Mouse (Mus musculus) ES-E14 (cell line): Measurements from ENCODE around the gene Gp2. TPM values are rescaled to one million over a fixed set of nuclear protein-coding genes. Genes with fewer than 3 reads are reported as not detected.
A peak's percentile ranks its signal among the peaks of the same experiment; 100 is the strongest.

ENCODE experiments used
- DNase-seq: peaks from one replicate; pipeline ENCODE4 v3.0.0-alpha.2; 2013; ENCODE audit warnings: low read depth, low spot score
- H3K27ac ChIP-seq: 2 replicates; pipeline ENCODE4 v1.5.1; 2012; ENCODE audit warnings: low read depth, mild to moderate bottlenecking, low read length, moderate library complexity, mixed read lengths; ENCODE audit not compliant: poor library complexity, insufficient read depth, severe bottlenecking
- H3K36me3 ChIP-seq: 2 replicates; pipeline ENCODE4 v1.6.1; 2012; ENCODE audit warnings: mild to moderate bottlenecking, low read length, moderate library complexity, mixed read lengths; ENCODE audit not compliant: control insufficient read depth, poor library complexity, insufficient read depth, severe bottlenecking
- H3K4me1 ChIP-seq, 2 experiments: fragments of 150-350 bp in 1 of 2; sonication (generic) in 1 of 2; 2 replicates each; pipeline ENCODE4 v1.6.1; 2012; ENCODE audit warnings: low read length in 2 of 2, mild to moderate bottlenecking in 1 of 2, mixed read lengths in 1 of 2; ENCODE audit not compliant: control insufficient read depth in 2 of 2, insufficient read depth in 2 of 2, poor library complexity in 1 of 2
- H3K4me3 ChIP-seq, 2 experiments: fragments of 150-350 bp in 1 of 2; sonication (generic) in 1 of 2; 2 replicates each; pipeline ENCODE4 v1.5.1; 2012; ENCODE audit warnings: low read length in 2 of 2, low read depth in 1 of 2, mild to moderate bottlenecking in 1 of 2, mixed read lengths in 1 of 2; ENCODE audit not compliant: insufficient read depth in 1 of 2, poor library complexity in 1 of 2, severe bottlenecking in 1 of 2
- H3K9ac ChIP-seq: 2 replicates; pipeline ENCODE4 v1.6.1; 2012; ENCODE audit warnings: low read depth, mild to moderate bottlenecking, low read length, mixed read lengths; ENCODE audit not compliant: poor library complexity, insufficient read depth, severe bottlenecking
- H3K9me3 ChIP-seq: fragments of 150-350 bp; sonication (generic); 2 replicates; pipeline ENCODE4 v1.6.1; 2012; ENCODE audit warnings: low read depth, mild to moderate bottlenecking, low read length; ENCODE audit not compliant: control insufficient read depth, insufficient read depth
- CHD2 ChIP-seq: IDR thresholded peaks from 2 replicates; pipeline ENCODE4 v1.6.1; 2014; ENCODE audit warnings: mild to moderate bottlenecking, low read depth, low read length, inconsistent platforms
- HCFC1 ChIP-seq: IDR thresholded peaks from 2 replicates; pipeline ENCODE4 v1.6.1; 2012; ENCODE audit warnings: low read length, inconsistent platforms, borderline replicate concordance; ENCODE audit not compliant: insufficient read depth
- MAFK ChIP-seq: IDR thresholded peaks from 2 replicates; pipeline ENCODE4 v1.6.1; 2014; ENCODE audit warnings: mild to moderate bottlenecking, low read depth, low read length, inconsistent platforms; ENCODE audit not compliant: insufficient read depth
- ZC3H11A ChIP-seq: IDR thresholded peaks from 2 replicates; pipeline ENCODE4 v1.6.1; 2012; ENCODE audit warnings: low read depth, mild to moderate bottlenecking, inconsistent platforms, low read length, borderline replicate concordance
- ZNF384 ChIP-seq: IDR thresholded peaks from 2 replicates; pipeline ENCODE4 v1.6.1; 2012; ENCODE audit warnings: low read depth, low read length, inconsistent platforms
- in situ Hi-C, 2 experiments: fragments of 600-800 bp; cut with MboI; formaldehyde crosslinking; loops; one replicate each; pipeline ENCODE4 v1.15.1; 2025; ENCODE audit warnings: low sequenced_read_pairs in 2 of 2, inconsistent platforms in 1 of 2; ENCODE audit not compliant: unreplicated experiment in 2 of 2
- total RNA-seq: library from RNA; depleted of rRNA; stranded (reverse); fragments of 300-350 nt; gene quantifications from 2 replicates; pipeline ENCODE4 v1.2.3, GENCODE M21; 2012

The Gp2 gene
- total RNA-seq, 1 experiment = not detected

DNA sequence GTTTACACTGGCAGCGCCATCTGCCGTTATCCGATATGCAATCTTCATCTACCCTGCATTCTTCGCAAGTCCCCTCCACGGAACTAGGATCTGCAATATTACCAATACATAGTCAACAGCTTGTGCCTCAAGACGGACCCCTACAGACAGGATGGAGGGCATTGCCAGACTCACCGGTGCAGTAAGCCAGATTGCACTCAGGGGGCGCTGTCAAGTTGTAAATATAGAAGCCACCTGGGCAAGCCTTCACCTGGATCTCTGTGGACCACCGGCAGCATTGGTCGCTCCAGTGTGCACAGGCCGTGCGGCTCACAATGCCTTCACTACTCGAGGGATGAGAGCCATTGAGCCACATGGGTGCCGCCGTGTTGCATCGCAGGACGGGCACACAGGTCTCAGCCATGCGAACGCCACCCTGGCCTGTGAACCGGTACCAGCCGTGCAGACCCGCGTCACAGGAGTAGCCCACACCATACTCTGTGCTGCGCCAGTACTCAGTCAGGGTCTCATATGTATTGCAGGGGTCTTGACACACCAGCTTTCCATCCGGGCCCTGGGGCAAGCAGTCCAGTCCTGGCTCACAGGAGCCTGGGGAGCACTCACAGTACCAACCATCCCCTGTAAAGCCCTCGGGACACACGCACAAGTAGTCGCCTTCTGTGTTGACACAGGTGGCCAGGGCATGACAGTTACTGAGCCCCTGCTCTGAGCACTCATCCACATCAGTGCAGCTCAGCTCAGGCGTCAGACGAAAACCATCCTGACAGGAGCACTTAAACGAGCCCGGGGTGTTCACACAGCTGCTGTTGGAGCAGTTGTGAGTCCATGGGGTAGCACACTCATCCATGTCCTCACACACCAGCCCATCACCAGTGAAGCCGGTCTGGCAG, 17.7 kb upstream of the Gp2 start:
- Histone ChIP-seq H3K36me3 (no peaks in the 10 kb centered on the region), H3K27ac (no peak overlapping the region), H3K4me3 (no peak overlapping the region), H3K9ac (no peak overlapping the region), H3K4me1 (no peaks in the 10 kb centered on the region), H3K9me3 (no peaks in the 10 kb centered on the region)
- DNase-seq = peak; percentile 27
- in situ Hi-C loops = no loop called here
- TF ChIP-seq HCFC1 (no peak), ZNF384 (no peak), MAFK (no peak), ZC3H11A (no peak), CHD2 (no peak)

DNA sequence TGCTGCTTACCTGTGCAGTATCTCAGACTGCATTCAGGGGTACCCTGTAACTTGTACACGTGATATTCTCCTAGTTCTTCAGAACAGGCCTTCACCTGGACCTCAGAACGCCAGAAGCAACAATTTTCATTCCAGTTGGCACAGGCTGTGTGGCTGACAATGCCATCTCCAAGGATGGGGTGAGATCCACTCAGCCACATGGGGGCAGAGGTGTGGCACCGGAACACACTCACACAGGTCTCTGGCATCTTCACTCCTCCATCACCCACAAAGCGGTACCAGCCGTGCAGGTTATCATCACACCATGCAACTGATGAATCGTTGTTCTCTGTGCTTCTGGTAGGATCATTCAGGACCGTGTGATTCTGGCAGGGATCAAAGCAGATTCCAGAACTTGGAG, 4.9 kb downstream of the Gp2 start:
- H3K4me3 ChIP-seq = no peak overlapping the region
- no peak overlapping the region for H3K27ac ChIP-seq
- in situ Hi-C loops = no loop called here
- no peak for DNase-seq
- no peaks in the 10 kb centered on the region for H3K4me1 ChIP-seq
- no peaks in the 10 kb centered on the region for H3K9me3 ChIP-seq
- no peak for TF ChIP-seq ZC3H11A
- no peak for TF ChIP-seq ZNF384
- no peak for TF ChIP-seq HCFC1
- no peak for TF ChIP-seq CHD2
- TF ChIP-seq MAFK = no peak
- no peaks in the 10 kb centered on the region for H3K36me3 ChIP-seq
- no peak overlapping the region for H3K9ac ChIP-seq

DNA sequence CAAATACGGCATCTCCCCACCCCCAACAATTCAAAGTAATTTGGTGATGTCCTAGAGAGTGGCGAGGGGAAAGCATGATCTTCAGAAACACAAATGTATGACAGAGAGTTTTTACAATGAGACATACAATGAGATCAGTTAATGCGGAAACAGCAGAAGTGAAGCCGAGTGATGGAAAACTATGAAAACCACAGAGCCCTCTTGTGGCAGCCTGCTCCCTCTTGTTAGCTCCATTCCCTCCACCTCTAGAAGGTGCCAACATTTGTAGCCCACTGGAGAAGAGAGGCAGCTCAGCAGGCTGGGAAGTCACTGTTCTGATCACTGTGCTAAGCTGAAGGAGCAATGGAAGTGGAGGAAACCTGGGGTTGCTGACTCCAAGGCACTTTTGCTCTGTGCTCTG, 15.2 kb downstream of the Gp2 start:
- no peak overlapping the region for H3K9ac ChIP-seq
- H3K9me3 ChIP-seq = no peaks in the 10 kb centered on the region
- TF ChIP-seq CHD2 (no peak), ZC3H11A (no peak), MAFK (no peak), HCFC1 (no peak), ZNF384 (no peak)
- H3K4me1 ChIP-seq = no peaks in the 10 kb centered on the region
- no peak for DNase-seq
- no peak overlapping the region for H3K27ac ChIP-seq
- in situ Hi-C loops = no loop called here
- H3K36me3 ChIP-seq = no peaks in the 10 kb centered on the region
- H3K4me3 ChIP-seq = no peak overlapping the region

DNA sequence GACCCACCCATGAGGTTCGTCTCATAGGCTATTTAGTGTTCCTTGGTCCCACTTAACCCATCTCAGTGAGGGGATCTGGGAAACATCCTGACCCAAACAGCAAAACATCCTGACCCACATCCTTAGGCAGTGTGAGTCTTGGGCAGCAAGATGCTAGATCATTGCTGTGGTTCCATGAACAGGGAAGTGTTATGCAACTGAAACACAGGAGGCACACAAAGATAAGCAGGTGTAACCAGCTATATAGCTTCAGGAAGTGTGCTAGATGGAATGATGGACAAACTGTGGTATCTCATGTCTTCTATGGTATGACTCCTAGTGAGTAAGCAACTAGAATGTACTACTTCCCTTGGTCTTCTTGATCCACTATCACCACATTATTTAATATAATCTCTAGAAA, 17.1 kb downstream of the Gp2 start:
- Histone ChIP-seq H3K9me3 (no peaks in the 10 kb centered on the region), H3K4me3 (no peak overlapping the region), H3K9ac (no peak overlapping the region), H3K36me3 (no peaks in the 10 kb centered on the region), H3K27ac (no peak overlapping the region), H3K4me1 (no peaks in the 10 kb centered on the region)
- DNase-seq = no peak
- TF ChIP-seq CHD2 (no peak), ZC3H11A (no peak), MAFK (no peak), HCFC1 (no peak), ZNF384 (no peak)
- in situ Hi-C loops = no loop called here

DNA sequence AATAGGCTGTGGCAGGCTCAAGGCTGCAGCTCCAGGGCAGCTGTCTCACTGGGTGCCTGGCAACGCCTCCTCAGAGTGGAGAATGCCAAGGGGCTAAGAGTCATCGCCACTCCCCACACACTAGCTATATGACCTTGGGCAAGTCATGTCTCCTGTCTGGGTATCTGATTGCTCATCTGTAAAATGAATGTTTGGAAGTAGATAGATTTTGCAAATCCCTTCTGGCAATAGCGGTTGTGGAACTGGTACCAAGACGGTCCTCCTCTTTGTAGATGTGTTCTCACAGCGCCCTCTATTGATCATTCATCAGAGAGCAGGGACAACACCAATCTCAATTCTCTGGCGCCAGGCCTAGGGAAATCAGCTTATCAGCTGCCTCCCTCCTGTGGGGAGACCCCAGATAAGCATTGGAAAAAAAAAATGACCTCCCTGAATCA, 31.9 kb downstream of the Gp2 start:
- no peaks in the 10 kb centered on the region for H3K9me3 ChIP-seq
- peak; percentile 48 for DNase-seq
- no peaks in the 10 kb centered on the region for H3K36me3 ChIP-seq
- H3K4me3 ChIP-seq = no peak overlapping the region
- H3K4me1 ChIP-seq = no peaks in the 10 kb centered on the region
- in situ Hi-C loops = loop anchor here in 1 of 2 experiments (5.0 kb wide), 1 partner anchor 415 kb away; no protein-coding TSS in a partner anchor
- H3K27ac ChIP-seq = no peak overlapping the region
- TF ChIP-seq HCFC1 (no peak), ZC3H11A (peak; percentile 85), MAFK (no peak), ZNF384 (peak; percentile 64; the same call in 1 of the 2 replicates), CHD2 (no peak)
- no peak overlapping the region for H3K9ac ChIP-seq
